Mouse (Mus musculus) midbrain, embryonic 10.5 days (tissue): ENCODE measurements at regions not wholly inside any gene's neighbourhood (a gene's known extent, or its start where the extent isn't known, plus 50 kb on each side); places are given as distances from the start of the nearest gene placed in this dataset.

Experiments
- DNase-seq: peaks from one replicate; pipeline ENCODE4 v3.0.0-alpha.2; 2017; ENCODE audit warnings: low spot score
- H3K27ac ChIP-seq: fragments of 300-500 bp; sonication (generic); replicated peaks from 2 replicates; pipeline ENCODE4 v1.5.1; 2016; ENCODE audit warnings: mild to moderate bottlenecking
- H3K27me3 ChIP-seq: fragments of 300-500 bp; sonication (generic); 2 replicates; pipeline ENCODE4 v1.6.1; 2016; ENCODE audit warnings: low read depth, mild to moderate bottlenecking; ENCODE audit not compliant: poor library complexity, severe bottlenecking
- H3K36me3 ChIP-seq: fragments of 300-500 bp; sonication (generic); 2 replicates; pipeline ENCODE4 v1.6.1; 2016; ENCODE audit warnings: mild to moderate bottlenecking, moderate library complexity
- H3K4me1 ChIP-seq: fragments of 300-500 bp; sonication (generic); 2 replicates; pipeline ENCODE4 v1.6.1; 2016
- H3K4me3 ChIP-seq: fragments of 300-500 bp; sonication (generic); 2 replicates; pipeline ENCODE4 v1.5.1; 2016; ENCODE audit warnings: mild to moderate bottlenecking, moderate library complexity
- H3K9me3 ChIP-seq: fragments of 300-500 bp; sonication (generic); replicated peaks from 2 replicates; pipeline ENCODE4 v1.6.1; 2016; ENCODE audit warnings: mild to moderate bottlenecking
- WGBS: fragments of 180-500 bp; shearing (Covaris S2); methylation state at CpG from one replicate; pipeline ENCODE4 v1.1.7; 2016; 5-methylcytosine and 5-hydroxymethylcytosine counted together

- Histone ChIP-seq H3K4me3 (no peak overlapping the region), H3K27ac (no peak overlapping the region), H3K9me3 (no peaks in the 10 kb centered on the region), H3K4me1 (no peaks in the 10 kb centered on the region), H3K27me3 (no peaks in the 10 kb centered on the region), H3K36me3 (no peaks in the 10 kb centered on the region)
- WGBS, result 73% methylated on average over 7 of the region's 7 CpGs
- DNase-seq, result no peak
Observed at GRCm38 (mm10) chr12:16167793-16168343, 351.1 kb upstream of the Trib2 start.

- WGBS, result 83% methylated on average over 4 of the region's 4 CpGs
Observed at GRCm38 (mm10) chr12:16165126-16165525, 348.4 kb upstream of the Trib2 start.

GRCm38 (mm10) chr12:16161947-16162346 is 345.2 kb upstream of the Trib2 start:
- Histone ChIP-seq H3K27ac (no peak overlapping the region), H3K4me1 (no peaks in the 10 kb centered on the region), H3K4me3 (no peak overlapping the region), H3K36me3 (no peaks in the 10 kb centered on the region), H3K27me3 (no peaks in the 10 kb centered on the region), H3K9me3 (no peaks in the 10 kb centered on the region)
- 86% methylated on average over 4 of the region's 4 CpGs for WGBS
- no peak for DNase-seq

More at GRCm38 (mm10) chr12:16165126-16165525, 348.4 kb upstream of the Trib2 start:
- H3K4me3 ChIP-seq, result no peak overlapping the region
- H3K36me3 ChIP-seq, result no peaks in the 10 kb centered on the region
- no peak for DNase-seq
- no peak overlapping the region for H3K27ac ChIP-seq
- no peaks in the 10 kb centered on the region for H3K9me3 ChIP-seq
- H3K4me1 ChIP-seq, result no peaks in the 10 kb centered on the region
- no peaks in the 10 kb centered on the region for H3K27me3 ChIP-seq

- H3K27ac ChIP-seq, result no peak overlapping the region
- no peak overlapping the region for H3K4me3 ChIP-seq
- H3K9me3 ChIP-seq, result no peaks in the 10 kb centered on the region
- DNase-seq, result no peak
- 92% methylated on average over 7 of the region's 7 CpGs for WGBS
- H3K27me3 ChIP-seq, result no peaks in the 10 kb centered on the region
- H3K36me3 ChIP-seq, result no peaks in the 10 kb centered on the region
- H3K4me1 ChIP-seq, result peaks cover 8% of the 10 kb centered on the region; the same call in 1 of the 2 replicates
Observed at GRCm38 (mm10) chr12:16157896-16158295, 341.2 kb upstream of the Trib2 start.

- H3K4me3 ChIP-seq, result no peak overlapping the region
- no peaks in the 10 kb centered on the region for H3K36me3 ChIP-seq
- H3K27me3 ChIP-seq, result no peaks in the 10 kb centered on the region
- peak overlapping the region; percentile 20; the same call in 1 of the 2 replicates for H3K27ac ChIP-seq
- no peak for DNase-seq
- peaks cover 8% of the 10 kb centered on the region; the same call in 1 of the 2 replicates for H3K4me1 ChIP-seq
- H3K9me3 ChIP-seq, result no peaks in the 10 kb centered on the region
- 25% methylated on average over 2 of the region's 2 CpGs for WGBS
Observed at GRCm38 (mm10) chr12:16155791-16156558, 339.3 kb upstream of the Trib2 start.

- DNase-seq, result no peak
- WGBS, result 90% methylated on average over 1 of the region's 1 CpGs
Observed at GRCm38 (mm10) chr12:16154256-16154655, 337.5 kb upstream of the Trib2 start.

GRCm38 (mm10) chr12:16152108-16152507 is 335.4 kb upstream of the Trib2 start:
- Histone ChIP-seq H3K4me3 (no peak overlapping the region), H3K27me3 (no peaks in the 10 kb centered on the region), H3K4me1 (peaks cover 8% of the 10 kb centered on the region; the same call in 1 of the 2 replicates), H3K27ac (no peak overlapping the region), H3K36me3 (no peaks in the 10 kb centered on the region), H3K9me3 (no peaks in the 10 kb centered on the region)
- 86% methylated on average over 11 of the region's 11 CpGs for WGBS
- no peak for DNase-seq

More at GRCm38 (mm10) chr12:16154256-16154655, 337.5 kb upstream of the Trib2 start:
- no peak overlapping the region for H3K27ac ChIP-seq
- no peaks in the 10 kb centered on the region for H3K36me3 ChIP-seq
- no peaks in the 10 kb centered on the region for H3K27me3 ChIP-seq
- peaks cover 8% of the 10 kb centered on the region; the same call in 1 of the 2 replicates for H3K4me1 ChIP-seq
- no peaks in the 10 kb centered on the region for H3K9me3 ChIP-seq
- H3K4me3 ChIP-seq, result no peak overlapping the region

GRCm38 (mm10) chr12:16151170-16151702 is 334.5 kb upstream of the Trib2 start:
- Histone ChIP-seq H3K9me3 (no peaks in the 10 kb centered on the region), H3K36me3 (no peaks in the 10 kb centered on the region), H3K27me3 (no peaks in the 10 kb centered on the region), H3K4me3 (no peak overlapping the region), H3K27ac (no peak overlapping the region), H3K4me1 (peaks cover 8% of the 10 kb centered on the region; the same call in 1 of the 2 replicates)
- 78% methylated on average over 5 of the region's 5 CpGs for WGBS
- no peak for DNase-seq

- Histone ChIP-seq H3K27me3 (no peaks in the 10 kb centered on the region), H3K4me3 (no peak overlapping the region), H3K27ac (no peak overlapping the region), H3K9me3 (no peaks in the 10 kb centered on the region), H3K36me3 (no peaks in the 10 kb centered on the region), H3K4me1 (no peaks in the 10 kb centered on the region)
- 81% methylated on average over 2 of the region's 2 CpGs for WGBS
- no peak for DNase-seq
Observed at GRCm38 (mm10) chr12:16146919-16147318, 330.2 kb upstream of the Trib2 start.

GRCm38 (mm10) chr12:16145621-16146020 is 328.9 kb upstream of the Trib2 start:
- Histone ChIP-seq H3K4me1 (no peaks in the 10 kb centered on the region), H3K9me3 (no peaks in the 10 kb centered on the region), H3K36me3 (no peaks in the 10 kb centered on the region), H3K4me3 (no peak overlapping the region), H3K27me3 (no peaks in the 10 kb centered on the region), H3K27ac (no peak overlapping the region)
- no peak for DNase-seq
- 88% methylated on average over 7 of the region's 7 CpGs for WGBS

GRCm38 (mm10) chr12:16141193-16141592 is 324.5 kb upstream of the Trib2 start:
- Histone ChIP-seq H3K27me3 (no peaks in the 10 kb centered on the region), H3K4me3 (no peak overlapping the region), H3K27ac (no peak overlapping the region), H3K36me3 (no peaks in the 10 kb centered on the region), H3K4me1 (peaks cover 2% of the 10 kb centered on the region), H3K9me3 (no peaks in the 10 kb centered on the region)
- DNase-seq, result no peak
- WGBS, result 86% methylated on average over 4 of the region's 4 CpGs

GRCm38 (mm10) chr12:16140511-16141110 is 323.9 kb upstream of the Trib2 start:
- H3K36me3 ChIP-seq, result no peaks in the 10 kb centered on the region
- no peak overlapping the region for H3K4me3 ChIP-seq
- DNase-seq, result no peak
- H3K4me1 ChIP-seq, result peaks cover 8% of the 10 kb centered on the region
- H3K27me3 ChIP-seq, result no peaks in the 10 kb centered on the region
- WGBS, result 75% methylated on average over 5 of the region's 5 CpGs
- H3K9me3 ChIP-seq, result no peaks in the 10 kb centered on the region
- H3K27ac ChIP-seq, result no peak overlapping the region

- WGBS, result 82% methylated on average over 4 of the region's 4 CpGs
- H3K36me3 ChIP-seq, result no peaks in the 10 kb centered on the region
- H3K27ac ChIP-seq, result no peak overlapping the region
- H3K9me3 ChIP-seq, result no peaks in the 10 kb centered on the region
- DNase-seq, result no peak
- no peaks in the 10 kb centered on the region for H3K27me3 ChIP-seq
- peaks cover 10% of the 10 kb centered on the region for H3K4me1 ChIP-seq
- no peak overlapping the region for H3K4me3 ChIP-seq
Observed at GRCm38 (mm10) chr12:16139152-16139551, 322.4 kb upstream of the Trib2 start.
